Mouse (Mus musculus) embryo, embryonic 10.5 days (tissue): ENCODE measurements around the gene Mrgprx1.

ENCODE experiments used
- DNase-seq: peaks from one replicate; pipeline ENCODE4 v3.0.0-alpha.2; 2015; ENCODE audit warnings: low spot score

The Mrgprx1 gene

GRCm38 (mm10) chr7:48027497-48027896 lies at the start of gene Mrgprx1:
Gene Mrgprx1 (minus strand): TSS chr7:48027597.
- DNase-seq, result no peak

- DNase-seq, result no peak
Observed at GRCm38 (mm10) chr7:48075521-48075920, 48.1 kb upstream of the Mrgprx1 start.

GRCm38 (mm10) chr7:48046475-48047185 lies 19.2 kb upstream of the Mrgprx1 start:
- no peak for DNase-seq

- DNase-seq, result no peak
Observed at GRCm38 (mm10) chr7:48044046-48044445, 16.6 kb upstream of the Mrgprx1 start.

DNA sequence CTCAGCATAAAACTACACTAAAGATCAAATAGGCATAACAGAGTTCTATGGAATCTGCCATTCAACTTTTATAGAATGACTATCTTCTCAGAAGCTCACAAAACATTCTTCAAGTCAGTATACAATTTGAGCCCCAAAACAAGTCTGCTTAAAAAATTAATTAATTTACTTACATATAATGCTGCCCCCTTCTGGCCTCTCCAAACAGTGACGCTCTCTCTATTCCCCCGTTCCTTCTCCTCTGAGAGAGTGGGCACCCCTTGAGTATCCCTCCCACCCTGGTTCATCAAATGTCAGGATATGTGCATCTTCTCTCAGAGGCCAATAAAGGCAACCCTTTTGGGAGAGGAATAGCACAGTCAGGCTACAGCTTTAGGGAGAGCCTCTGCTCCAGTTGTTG lies 9.5 kb downstream of the Mrgprx1 start:
- DNase-seq, result peak; percentile 4

DNA sequence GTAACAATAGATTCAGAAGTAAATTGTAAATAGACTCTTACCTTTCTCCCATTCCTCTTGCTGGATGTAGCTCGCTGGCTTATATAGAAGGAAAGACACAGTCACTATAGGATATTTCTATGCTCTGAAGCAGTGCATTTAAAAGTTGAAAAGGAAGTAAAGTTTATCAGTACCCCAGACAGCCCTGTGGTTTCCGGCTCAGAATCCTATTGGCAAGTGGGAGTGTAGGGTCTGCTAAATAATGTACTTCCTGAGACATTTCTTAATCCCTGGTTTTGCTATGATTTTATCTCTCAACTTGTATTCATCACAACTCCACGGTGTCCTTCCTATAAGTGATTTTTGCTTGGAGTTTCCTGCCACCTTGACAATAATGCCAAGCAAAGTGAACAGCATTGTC lies 31.7 kb downstream of the Mrgprx1 start:
- DNase-seq, result no peak

GRCm38 (mm10) chr7:47986752-47987151 lies 40.6 kb downstream of the Mrgprx1 start:
- peak; percentile 10 for DNase-seq

- no peak for DNase-seq
Observed at GRCm38 (mm10) chr7:47981995-47982394, 45.4 kb downstream of the Mrgprx1 start, which contains the start of gene Mrgpra4. Gene Mrgpra4 (minus strand): TSS chr7:47982095.
